Mouse (Mus musculus): ENCODE results near the gene Disp1. TPM values are rescaled to one million over a fixed set of nuclear protein-coding genes. Genes with fewer than 3 reads are reported as not detected.

Disp1 gene
- polyA plus RNA-seq, 1 experiment from 2014 or later: 11.7 TPM

DNA sequence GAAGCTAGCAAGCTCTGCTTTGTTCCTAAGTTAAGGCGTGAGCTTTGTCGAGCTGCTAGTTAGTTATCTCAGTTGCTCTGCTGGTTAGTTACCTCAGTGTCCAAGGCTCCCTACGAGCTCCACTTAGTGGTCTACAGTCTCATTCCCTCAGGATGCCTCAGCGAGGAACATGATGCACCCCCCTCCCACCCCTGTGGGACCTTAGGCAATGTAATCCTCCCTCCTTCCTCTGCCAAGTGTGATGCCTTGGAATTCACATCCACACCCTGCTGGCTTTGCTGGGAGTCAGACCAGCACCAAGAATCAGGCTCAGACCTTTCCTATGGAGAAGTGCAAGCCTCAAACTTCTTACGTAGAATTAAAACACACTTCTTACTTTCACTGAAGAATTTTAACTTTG lies 65.7 kb downstream of the Disp1 start:
- 0 out of 2 replicates have a peak, but pooled peaks cover 7% of the 10 kb centered on the region for H3K4me1 ChIP-seq
- H3K4me3 ChIP-seq (replicated peaks): no peak overlapping the region
- no peaks in the 10 kb centered on the region for H3K36me3 ChIP-seq
- H3K9me3 ChIP-seq: no peaks in the 10 kb centered on the region
- no peaks in the 10 kb centered on the region for H3K27me3 ChIP-seq (replicated peaks)
- ATAC-seq (ENCODE audit: insufficient read depth, low FRiP score, low read depth): no peak
- H3K9ac ChIP-seq: no peak overlapping the region
- 68% methylated on average over 5 of the region's 5 CpGs for WGBS
- no peak overlapping the region for H3K27ac ChIP-seq
- H3K4me2 ChIP-seq: no peak overlapping the region

DNA sequence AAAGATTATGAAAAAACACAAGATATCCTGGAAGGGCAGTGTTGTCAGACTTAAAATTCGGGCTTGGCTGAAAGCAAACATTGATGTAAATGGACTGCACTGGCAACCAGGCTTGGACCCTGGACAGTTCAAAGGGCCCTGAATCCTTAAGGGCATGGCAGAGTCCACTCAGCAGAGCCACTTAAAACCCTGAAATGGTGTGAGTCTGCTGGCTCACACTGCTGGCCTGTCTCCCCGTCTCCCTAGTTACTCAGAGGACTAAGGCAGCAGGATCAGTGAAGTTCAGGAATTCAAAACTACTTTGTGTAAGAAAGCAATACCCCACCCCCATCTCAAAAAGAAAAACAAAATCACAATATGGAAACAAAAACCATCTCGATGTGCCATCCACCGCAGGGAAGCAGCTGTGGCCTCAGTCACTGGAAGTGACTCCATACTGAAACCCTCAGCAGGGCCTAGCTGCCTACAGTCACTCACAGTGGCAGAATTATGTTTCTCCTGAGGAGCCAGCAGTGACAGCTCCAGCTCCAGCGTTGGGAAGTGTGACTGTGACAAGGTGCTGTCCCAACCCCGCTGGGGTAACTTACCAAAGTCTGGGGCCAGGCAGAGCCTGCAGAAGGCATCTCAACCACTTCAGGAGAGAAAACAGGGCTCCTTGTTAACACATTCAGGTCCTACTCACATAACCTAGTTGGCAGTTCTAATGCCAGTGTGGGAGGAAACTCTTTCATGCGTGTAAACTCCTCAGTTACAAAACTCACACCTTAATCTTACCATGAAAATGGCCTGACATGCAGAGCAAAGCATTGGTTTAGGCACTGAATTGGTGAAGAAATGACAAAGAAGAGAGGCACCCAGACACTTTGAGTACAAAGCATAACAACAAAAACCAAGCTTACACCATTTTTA lies 66.8 kb downstream of the Disp1 start:
- Histone ChIP-seq H3K9me3 (no peaks in the 10 kb centered on the region), H3K9ac (no peak overlapping the region), H3K4me1 (peaks cover 11% of the 10 kb centered on the region; the same call in 1 of the 2 replicates), H3K4me2 (no peak overlapping the region), H3K27ac (no peak overlapping the region), H3K4me3 (replicated peaks) (no peak overlapping the region), H3K36me3 (no peaks in the 10 kb centered on the region), H3K27me3 (replicated peaks) (no peaks in the 10 kb centered on the region)
- ATAC-seq (ENCODE audit: insufficient read depth, low FRiP score, low read depth): no peak
- 53% methylated on average over 7 of the region's 7 CpGs for WGBS

DNA sequence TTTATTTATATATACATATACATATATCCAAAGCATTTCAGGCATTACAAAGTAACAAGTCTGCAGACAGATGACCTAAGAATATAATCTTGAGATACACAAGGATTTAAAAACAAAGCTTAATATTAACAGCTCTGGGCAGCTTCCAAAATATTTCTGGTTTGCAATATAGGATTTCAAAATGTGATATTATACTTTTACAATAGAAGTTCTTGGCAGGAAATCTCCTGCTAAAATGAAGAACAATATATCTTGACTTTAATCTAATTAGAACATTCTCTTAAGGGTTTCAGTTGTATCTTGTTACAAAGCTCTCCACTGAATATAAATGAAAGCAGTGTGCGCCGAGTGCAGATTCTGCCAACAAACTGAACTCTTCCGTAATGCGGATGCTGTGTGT lies 68.0 kb downstream of the Disp1 start:
- H3K36me3 ChIP-seq: no peaks in the 10 kb centered on the region
- H3K27me3 ChIP-seq (replicated peaks): no peaks in the 10 kb centered on the region
- no peak overlapping the region for H3K4me3 ChIP-seq (replicated peaks)
- no peak overlapping the region for H3K27ac ChIP-seq
- no peak overlapping the region for H3K9ac ChIP-seq
- H3K4me2 ChIP-seq: no peak overlapping the region
- 79% methylated on average over 4 of the region's 4 CpGs for WGBS
- no peaks in the 10 kb centered on the region for H3K9me3 ChIP-seq
- ATAC-seq (ENCODE audit: insufficient read depth, low FRiP score, low read depth): no peak
- H3K4me1 ChIP-seq: peaks cover 12% of the 10 kb centered on the region; the same call in 1 of the 2 replicates

DNA sequence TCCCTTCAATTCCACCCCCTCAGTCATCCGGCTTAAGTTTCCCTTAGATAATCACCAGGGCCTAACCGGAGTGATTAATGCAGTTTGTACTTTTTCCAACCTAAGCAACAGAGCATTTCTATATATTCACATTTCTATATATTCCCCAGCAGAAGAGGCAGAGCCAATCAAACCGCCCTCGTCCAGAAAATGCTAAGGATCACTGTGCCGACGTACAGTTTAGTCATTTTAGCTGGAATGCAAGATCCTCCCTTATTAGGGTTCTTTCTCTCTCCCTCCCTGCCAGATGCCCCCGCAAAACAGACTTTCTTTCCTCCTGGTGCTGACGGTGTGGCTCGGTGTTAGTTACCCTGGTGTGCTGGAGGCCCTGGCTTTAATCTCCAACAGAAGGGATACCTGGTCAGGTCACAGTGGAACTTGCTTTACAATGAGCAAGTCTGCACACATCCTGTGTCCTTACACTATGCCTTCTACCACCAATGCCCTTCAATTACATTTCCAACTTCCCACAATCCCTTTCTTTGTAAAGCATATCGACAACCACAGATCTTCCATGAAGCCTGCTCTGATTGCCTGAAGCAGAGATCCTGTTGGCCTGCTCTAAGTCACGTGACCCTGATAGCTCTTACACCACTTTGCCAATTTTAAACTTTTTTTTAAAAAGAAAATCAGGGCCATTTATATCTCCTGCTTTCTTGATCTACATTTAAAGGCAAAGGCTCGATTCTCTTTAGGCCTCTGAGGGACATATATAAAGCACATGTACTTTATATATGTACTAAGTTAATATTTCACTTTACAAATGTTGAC lies 69.6 kb downstream of the Disp1 start:
- no peak for ATAC-seq (ENCODE audit: insufficient read depth, low FRiP score, low read depth)
- Histone ChIP-seq H3K9ac (no peak overlapping the region), H3K36me3 (no peaks in the 10 kb centered on the region), H3K4me2 (no peak overlapping the region), H3K27ac (no peak overlapping the region), H3K9me3 (no peaks in the 10 kb centered on the region), H3K27me3 (replicated peaks) (no peaks in the 10 kb centered on the region), H3K4me3 (replicated peaks) (no peak overlapping the region), H3K4me1 (peaks cover 22% of the 10 kb centered on the region)
- WGBS: 60% methylated on average over 12 of the region's 12 CpGs

DNA sequence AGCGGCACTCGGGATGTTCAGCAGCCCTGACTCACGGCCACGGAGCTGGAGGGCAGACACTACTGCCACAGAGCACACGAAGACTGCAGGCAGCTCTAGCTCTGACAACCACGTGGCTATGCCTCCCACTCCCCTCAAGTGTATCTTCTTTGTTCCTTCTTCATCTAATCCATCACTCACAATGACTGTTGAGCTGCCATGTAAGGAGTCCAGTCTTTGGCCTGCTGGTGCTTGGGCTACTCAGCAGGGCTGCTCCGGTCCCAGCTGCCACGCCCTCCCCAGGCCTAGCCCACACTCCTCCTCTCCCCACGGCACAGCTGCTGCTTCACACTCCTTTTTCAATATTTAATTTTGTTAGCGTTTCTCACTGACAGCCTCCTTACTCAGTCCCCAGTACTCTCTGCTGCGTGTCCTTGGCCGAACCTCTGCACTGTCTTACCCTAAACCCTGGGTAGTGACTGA lies 70.9 kb downstream of the Disp1 start:
- ATAC-seq (ENCODE audit: insufficient read depth, low FRiP score, low read depth): no peak
- 42% methylated on average over 12 of the region's 12 CpGs for WGBS

DNA sequence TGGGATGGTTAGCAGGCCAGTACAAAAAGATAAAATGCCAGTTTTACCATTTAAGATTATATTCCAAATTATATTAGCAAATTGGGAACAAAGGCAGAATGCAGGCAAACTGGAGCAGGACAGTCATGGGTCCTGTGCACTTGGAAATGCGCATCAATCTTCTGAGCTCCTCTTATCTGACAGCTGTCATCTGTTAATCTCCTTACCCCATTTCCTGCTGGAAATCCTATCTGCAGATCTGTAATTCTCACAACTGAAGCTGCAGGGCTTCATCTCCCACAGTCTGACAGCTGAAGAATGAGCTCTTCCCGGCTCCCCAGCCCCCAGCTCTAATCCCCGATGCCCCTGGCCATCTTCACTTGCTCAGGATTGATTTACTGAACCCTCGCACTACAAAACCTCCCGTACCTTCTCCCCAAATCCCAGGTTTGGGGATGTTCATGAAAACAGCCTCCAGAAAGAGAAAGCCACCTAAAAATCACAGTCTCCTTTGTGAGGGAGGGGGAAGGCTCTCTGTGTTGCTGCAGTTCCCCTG lies 71.7 kb downstream of the Disp1 start:
- no peak for ATAC-seq (ENCODE audit: insufficient read depth, low FRiP score, low read depth)
- H3K4me3 ChIP-seq (replicated peaks): no peak overlapping the region
- no peaks in the 10 kb centered on the region for H3K36me3 ChIP-seq
- H3K4me1 ChIP-seq: peaks cover 25% of the 10 kb centered on the region
- no peaks in the 10 kb centered on the region for H3K27me3 ChIP-seq (replicated peaks)
- H3K9ac ChIP-seq: no peak overlapping the region
- no peak overlapping the region for H3K4me2 ChIP-seq
- no peaks in the 10 kb centered on the region for H3K9me3 ChIP-seq
- 57% methylated on average over 5 of the region's 5 CpGs for WGBS
- H3K27ac ChIP-seq: no peak overlapping the region

More for the DNA sequence above, 70.9 kb downstream of the Disp1 start:
- no peak overlapping the region for H3K27ac ChIP-seq
- H3K4me1 ChIP-seq: peaks cover 26% of the 10 kb centered on the region
- no peaks in the 10 kb centered on the region for H3K27me3 ChIP-seq (replicated peaks)
- H3K9ac ChIP-seq: no peak overlapping the region
- H3K9me3 ChIP-seq: no peaks in the 10 kb centered on the region
- no peaks in the 10 kb centered on the region for H3K36me3 ChIP-seq
- no peak overlapping the region for H3K4me2 ChIP-seq
- H3K4me3 ChIP-seq (replicated peaks): no peak overlapping the region

DNA sequence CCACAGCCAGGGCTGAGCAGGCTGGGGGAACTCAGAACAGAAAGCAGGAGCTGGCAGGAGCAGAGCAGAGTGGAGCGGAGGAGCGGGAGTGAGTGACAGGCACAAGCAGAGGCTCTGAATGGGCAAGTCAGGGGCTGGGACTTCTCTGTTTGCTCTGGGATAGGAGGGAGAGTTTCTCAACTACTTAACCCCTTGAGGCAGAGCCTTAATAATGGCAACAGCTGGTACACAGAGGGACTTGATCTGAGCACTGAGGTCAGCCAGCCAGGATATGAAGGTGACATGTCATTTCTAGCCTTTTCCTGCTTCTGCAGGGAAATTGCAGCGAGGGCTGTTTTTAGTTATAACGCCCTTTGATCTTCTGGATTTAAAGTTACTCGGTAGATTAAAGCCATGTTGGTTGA lies 73.9 kb downstream of the Disp1 start:
- peaks cover 24% of the 10 kb centered on the region for H3K4me1 ChIP-seq
- ATAC-seq (ENCODE audit: insufficient read depth, low FRiP score, low read depth): peak; percentile 93
- peak overlapping the region; percentile 29 for H3K4me2 ChIP-seq
- no peaks in the 10 kb centered on the region for H3K27me3 ChIP-seq (replicated peaks)
- no peaks in the 10 kb centered on the region for H3K9me3 ChIP-seq
- H3K4me3 ChIP-seq (replicated peaks): no peak overlapping the region
- no peaks in the 10 kb centered on the region for H3K36me3 ChIP-seq
- peak overlapping the region; percentile 21; the same call in 1 of the 2 replicates for H3K27ac ChIP-seq
- H3K9ac ChIP-seq: no peak overlapping the region
- 8% methylated on average over 5 of the region's 5 CpGs for WGBS

DNA sequence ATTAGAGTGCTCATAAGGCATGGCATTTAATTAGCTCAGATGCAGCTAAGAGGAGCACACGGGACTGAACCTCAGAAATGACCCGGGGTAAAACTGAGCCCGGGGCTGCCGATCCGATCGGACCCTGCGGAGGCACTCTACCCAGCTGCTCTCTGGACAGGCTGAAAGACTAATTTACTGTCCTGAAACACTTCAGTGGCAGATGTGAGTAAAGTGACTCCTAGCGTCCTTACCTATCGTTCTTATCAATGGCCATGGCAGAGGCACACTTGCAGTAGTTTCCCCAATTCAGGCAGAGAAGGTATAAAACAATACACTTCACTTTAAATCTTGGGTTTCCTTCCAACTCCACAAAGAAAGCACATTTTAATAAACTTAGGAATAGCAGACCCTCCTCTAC lies 74.5 kb downstream of the Disp1 start:
- H3K36me3 ChIP-seq: no peaks in the 10 kb centered on the region
- ATAC-seq (ENCODE audit: insufficient read depth, low FRiP score, low read depth): no peak
- no peaks in the 10 kb centered on the region for H3K9me3 ChIP-seq
- H3K9ac ChIP-seq: no peak overlapping the region
- peaks cover 23% of the 10 kb centered on the region for H3K4me1 ChIP-seq
- 16% methylated on average over 9 of the region's 9 CpGs for WGBS
- H3K27me3 ChIP-seq (replicated peaks): no peaks in the 10 kb centered on the region
- peak overlapping the region; percentile 35 for H3K4me2 ChIP-seq
- H3K27ac ChIP-seq: peak overlapping the region; percentile 31; the same call in 1 of the 2 replicates
- H3K4me3 ChIP-seq (replicated peaks): peak overlapping the region; percentile 14

DNA sequence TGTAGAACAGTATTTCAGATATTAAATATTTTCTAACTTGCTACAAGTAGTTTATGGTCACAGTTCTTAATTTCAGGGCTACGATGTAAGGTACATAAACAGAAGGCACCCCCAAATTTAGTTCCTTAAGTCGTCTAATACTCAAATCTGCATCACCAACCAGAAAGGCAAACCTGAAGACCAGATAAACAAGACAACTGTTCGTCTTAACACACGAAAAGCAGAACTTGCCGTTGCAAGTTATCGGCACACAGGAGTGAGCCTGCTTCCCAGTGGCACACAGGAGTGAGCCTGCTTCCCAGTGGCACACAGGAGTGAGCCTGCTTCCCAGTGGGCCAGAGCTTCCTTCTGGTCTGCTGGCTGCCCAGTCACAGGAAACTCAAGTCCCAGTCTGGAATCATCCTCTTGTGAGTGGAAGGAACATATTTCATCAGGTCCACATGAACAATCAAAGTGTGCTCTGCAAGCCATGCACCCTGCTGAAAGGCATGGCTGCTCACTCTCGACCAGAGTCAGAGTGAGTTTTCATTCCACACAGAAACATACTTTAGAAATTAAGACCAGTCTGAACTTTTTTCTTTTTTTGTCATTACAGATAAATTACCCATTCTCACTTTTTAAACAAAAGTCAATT lies 75.1 kb downstream of the Disp1 start:
- ATAC-seq (ENCODE audit: insufficient read depth, low FRiP score, low read depth): no peak
- H3K4me2 ChIP-seq: peak overlapping the region; percentile 35
- no peak overlapping the region for H3K27ac ChIP-seq
- WGBS: 53% methylated on average over 7 of the region's 7 CpGs
- H3K9me3 ChIP-seq: no peaks in the 10 kb centered on the region
- no peaks in the 10 kb centered on the region for H3K36me3 ChIP-seq
- no peak overlapping the region; the same call in 1 of the 2 replicates for H3K4me3 ChIP-seq (replicated peaks)
- H3K9ac ChIP-seq: no peak overlapping the region
- H3K4me1 ChIP-seq: peaks cover 19% of the 10 kb centered on the region
- no peaks in the 10 kb centered on the region for H3K27me3 ChIP-seq (replicated peaks)

DNA sequence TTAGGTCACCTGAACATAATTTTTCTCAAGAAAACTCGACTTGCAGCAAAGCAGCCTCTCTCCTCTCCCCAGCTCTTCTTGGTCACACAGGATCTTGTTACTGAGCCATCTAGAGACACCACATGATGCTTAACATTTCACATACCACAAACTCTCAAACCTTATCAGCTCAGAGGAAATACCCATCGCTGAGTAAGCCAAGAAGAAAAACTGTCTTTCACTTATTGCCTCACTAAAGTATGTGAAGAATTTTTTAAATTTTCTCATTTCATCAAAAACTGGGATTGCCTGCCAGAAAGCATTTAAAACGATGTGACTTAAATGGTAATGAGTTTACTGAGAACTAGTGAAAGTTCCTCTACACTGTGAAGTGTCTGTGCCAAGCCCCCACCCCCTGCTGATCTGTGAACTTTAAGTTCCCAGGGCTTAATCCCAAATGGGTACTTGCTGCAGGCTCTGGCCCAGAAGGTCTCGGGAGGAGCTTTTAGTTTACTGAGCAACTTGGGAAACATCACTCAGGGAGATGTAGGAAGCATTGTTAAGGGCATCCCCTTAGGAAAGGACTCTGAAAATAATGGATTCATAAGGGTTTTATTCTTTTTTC lies 76.6 kb downstream of the Disp1 start:
- Histone ChIP-seq H3K36me3 (no peaks in the 10 kb centered on the region), H3K27me3 (replicated peaks) (no peaks in the 10 kb centered on the region), H3K4me2 (no peak overlapping the region), H3K27ac (no peak overlapping the region), H3K9me3 (no peaks in the 10 kb centered on the region), H3K4me3 (replicated peaks) (no peak overlapping the region), H3K4me1 (peaks cover 16% of the 10 kb centered on the region), H3K9ac (no peak overlapping the region)
- WGBS: 28% methylated on average over 4 of the region's 4 CpGs
- no peak for ATAC-seq (ENCODE audit: insufficient read depth, low FRiP score, low read depth)

DNA sequence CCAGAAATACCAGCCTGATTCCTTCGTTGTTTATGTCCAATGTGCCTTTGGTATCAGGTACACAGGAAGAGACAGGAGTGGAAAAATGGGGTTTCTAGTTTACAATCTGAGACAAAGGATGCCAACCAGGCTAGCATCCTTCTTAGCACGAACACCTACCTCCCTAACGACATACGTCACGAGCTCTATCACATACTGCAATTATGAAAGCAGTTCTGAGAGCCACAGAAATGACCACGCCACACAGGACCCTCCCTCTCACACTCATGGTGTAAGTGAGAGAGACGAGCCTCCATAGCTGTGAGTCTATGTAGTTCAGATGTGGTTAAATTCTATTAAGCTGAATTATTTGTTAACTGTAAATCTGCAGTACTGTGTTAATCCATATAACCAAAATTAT lies 78.1 kb downstream of the Disp1 start:
- Histone ChIP-seq H3K9ac (no peak overlapping the region), H3K9me3 (no peaks in the 10 kb centered on the region), H3K27ac (no peak overlapping the region), H3K36me3 (no peaks in the 10 kb centered on the region), H3K27me3 (replicated peaks) (no peaks in the 10 kb centered on the region), H3K4me2 (no peak overlapping the region), H3K4me3 (replicated peaks) (no peak overlapping the region), H3K4me1 (peaks cover 13% of the 10 kb centered on the region)
- WGBS: 84% methylated on average over 7 of the region's 7 CpGs
- no peak for ATAC-seq (ENCODE audit: insufficient read depth, low FRiP score, low read depth)
